Mouse (Mus musculus): ENCODE data around the gene Slc16a4.

The Slc16a4 gene

GRCm38 (mm10) chr3:107290764-107291381, at the start of gene Slc16a4:
Gene Slc16a4, plus strand, starts transcription at chr3:107291230.
- no peak for DNase-seq (ENCODE audit: low read depth in 1 of 2, low spot score in 2 of 2)

DNA sequence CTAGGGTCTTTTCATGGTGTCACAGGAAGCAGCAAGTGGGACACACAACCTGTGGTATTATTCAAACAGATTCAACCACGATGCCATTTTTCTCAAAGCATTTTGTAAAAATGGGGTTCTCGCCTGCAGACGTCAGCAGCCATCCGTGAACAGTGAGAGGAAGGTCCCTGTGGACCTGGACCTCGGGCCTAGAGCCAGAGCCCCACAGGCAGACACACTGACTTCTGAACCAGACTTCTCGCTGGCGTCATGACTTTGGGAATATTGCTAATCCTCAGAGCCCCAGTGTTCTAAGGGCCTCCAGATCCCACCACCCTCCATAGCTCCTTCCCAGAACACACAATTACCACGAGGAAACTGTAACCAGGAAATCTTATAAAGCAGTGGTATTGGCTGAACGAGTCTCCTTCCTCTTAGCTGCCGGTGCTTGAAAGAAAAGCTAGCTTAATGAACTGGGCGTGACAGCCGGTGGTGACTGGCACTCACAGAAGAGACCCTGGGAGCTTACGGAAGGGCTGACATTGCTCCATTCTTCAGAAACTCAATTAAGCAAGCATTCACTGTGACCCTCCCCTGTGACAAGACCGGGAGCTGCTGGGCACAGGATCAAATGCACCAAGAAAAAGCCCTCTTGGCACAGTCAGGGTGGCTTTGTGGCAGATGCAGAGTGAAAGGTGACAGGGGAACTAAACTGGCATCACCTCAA, 49.5 kb upstream of the Slc16a4 start:
- DNase-seq (ENCODE audit: low read depth in 1 of 2, low spot score in 2 of 2) = no peak

DNA sequence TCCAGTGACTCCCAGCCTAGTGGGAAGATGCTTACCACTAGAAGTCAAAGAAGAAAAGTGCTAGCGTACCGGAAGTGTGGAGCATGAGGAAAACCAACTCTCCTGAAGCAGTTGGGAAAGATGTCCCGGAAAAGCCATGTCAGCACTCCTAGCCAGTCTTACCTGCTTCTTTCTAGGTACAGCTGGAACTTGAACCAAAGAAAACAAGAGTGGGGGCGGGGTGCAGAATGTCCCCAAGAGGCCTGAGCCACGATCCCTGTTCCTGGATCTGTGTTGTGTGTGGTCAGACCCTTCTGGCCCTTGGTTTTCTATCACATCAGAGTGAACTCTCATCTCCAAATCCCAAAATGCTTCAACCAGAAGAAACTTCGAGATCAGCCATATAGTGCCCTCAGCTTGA, 44.2 kb upstream of the Slc16a4 start:
- no peak for DNase-seq (ENCODE audit: low read depth in 1 of 2, low spot score in 2 of 2)

DNA sequence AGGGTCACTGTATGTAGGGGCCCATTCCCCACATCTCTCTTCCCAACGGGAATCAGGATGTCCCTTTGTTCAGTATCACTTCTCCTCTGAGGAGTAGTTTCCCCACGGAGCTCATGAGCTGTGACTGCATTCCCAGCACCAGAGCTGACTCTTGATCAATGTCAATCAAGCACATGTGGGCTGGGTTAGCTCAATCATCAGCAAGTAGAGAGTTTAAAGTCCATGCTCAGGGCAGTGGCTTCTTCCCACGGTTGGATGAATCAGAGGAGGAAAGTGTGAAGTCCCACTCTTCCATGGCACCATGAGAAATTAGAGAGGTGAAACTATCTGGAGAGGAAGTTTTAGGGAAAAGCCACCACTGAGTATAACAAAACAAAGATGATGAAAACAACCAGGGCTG, 42.0 kb upstream of the Slc16a4 start:
- DNase-seq (ENCODE audit: low read depth in 1 of 2, low spot score in 2 of 2) = no peak

- DNase-seq (ENCODE audit: low read depth in 1 of 2, low spot score in 2 of 2) = no peak
Observed at GRCm38 (mm10) chr3:107250320-107250719, 40.7 kb upstream of the Slc16a4 start.

DNA sequence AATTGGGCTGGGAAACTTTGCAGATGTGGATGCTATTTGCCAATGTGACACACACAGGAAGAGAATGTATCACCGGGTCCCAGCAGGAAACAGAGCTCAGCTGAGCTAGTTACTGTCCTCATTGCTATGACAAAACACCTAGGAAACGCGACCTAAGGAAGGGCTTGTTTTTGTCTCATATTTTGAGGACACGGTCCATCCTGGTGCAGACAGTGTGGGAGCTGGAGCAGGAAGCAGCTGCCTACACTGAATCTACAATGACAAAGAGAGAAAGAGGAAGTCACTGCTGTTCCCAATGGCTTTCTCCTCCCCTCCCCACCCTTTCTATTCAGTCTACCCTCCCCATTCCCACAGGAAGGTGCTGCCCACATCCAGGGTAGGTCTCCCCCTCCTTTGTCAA, 39.0 kb upstream of the Slc16a4 start:
- DNase-seq (ENCODE audit: low read depth in 1 of 2, low spot score in 2 of 2) = no peak

GRCm38 (mm10) chr3:107253925-107254324, 37.1 kb upstream of the Slc16a4 start:
- no peak for DNase-seq (ENCODE audit: low read depth in 1 of 2, low spot score in 2 of 2)

GRCm38 (mm10) chr3:107255992-107256391, 35.0 kb upstream of the Slc16a4 start:
- no peak for DNase-seq (ENCODE audit: low read depth in 1 of 2, low spot score in 2 of 2)

DNA sequence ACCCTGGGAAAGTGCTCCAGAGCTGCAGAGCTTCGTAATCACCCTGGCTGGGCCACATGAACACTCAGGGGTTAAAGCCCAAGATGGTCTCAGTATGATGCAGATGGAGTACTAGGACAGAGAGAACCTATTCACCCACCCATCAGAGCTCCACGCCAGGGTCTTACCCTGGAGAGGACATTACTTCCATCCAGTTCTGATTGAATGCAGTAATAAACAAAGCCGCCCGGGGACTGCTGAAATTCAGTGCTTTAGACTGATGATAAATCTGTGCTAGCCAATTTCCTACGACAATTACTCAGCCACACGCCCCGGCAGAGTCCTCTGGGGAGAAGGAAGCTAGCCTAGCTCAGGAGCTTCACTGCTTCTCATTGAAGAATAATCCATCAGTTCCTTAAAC, 34.3 kb upstream of the Slc16a4 start:
- no peak for DNase-seq (ENCODE audit: low read depth in 1 of 2, low spot score in 2 of 2)

DNA sequence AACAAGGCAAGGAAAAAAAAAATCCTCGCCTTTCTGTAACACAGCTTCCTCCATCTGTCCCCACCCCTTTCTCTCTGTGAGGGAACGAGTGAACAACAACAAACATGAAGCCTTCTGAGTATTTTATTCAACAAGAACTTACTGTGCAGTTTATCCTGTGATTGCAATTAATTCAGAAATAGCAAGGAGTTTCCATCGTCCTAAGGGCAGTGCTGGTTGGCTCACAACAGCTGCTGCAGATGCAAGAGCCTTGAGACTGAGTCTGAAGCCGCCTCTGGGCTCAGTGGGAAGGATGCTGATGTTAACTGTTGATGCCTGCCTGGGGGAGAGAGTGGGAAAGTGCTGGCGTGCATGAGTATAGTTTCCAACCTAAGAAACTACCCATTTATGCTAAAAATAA, 33.1 kb upstream of the Slc16a4 start:
- no peak for DNase-seq (ENCODE audit: low read depth in 1 of 2, low spot score in 2 of 2)

GRCm38 (mm10) chr3:107260956-107261850, 29.8 kb upstream of the Slc16a4 start:
- DNase-seq (ENCODE audit: low read depth in 1 of 2, low spot score in 2 of 2) = no peak

GRCm38 (mm10) chr3:107261851-107262165, 29.2 kb upstream of the Slc16a4 start:
- DNase-seq (ENCODE audit: low read depth in 1 of 2, low spot score in 2 of 2) = no peak

- DNase-seq (ENCODE audit: low read depth in 1 of 2, low spot score in 2 of 2) = no peak
Observed at GRCm38 (mm10) chr3:107266814-107267345, 24.1 kb upstream of the Slc16a4 start.

GRCm38 (mm10) chr3:107272433-107272832, 18.6 kb upstream of the Slc16a4 start:
- DNase-seq (ENCODE audit: low read depth in 1 of 2, low spot score in 2 of 2) = no peak

DNA sequence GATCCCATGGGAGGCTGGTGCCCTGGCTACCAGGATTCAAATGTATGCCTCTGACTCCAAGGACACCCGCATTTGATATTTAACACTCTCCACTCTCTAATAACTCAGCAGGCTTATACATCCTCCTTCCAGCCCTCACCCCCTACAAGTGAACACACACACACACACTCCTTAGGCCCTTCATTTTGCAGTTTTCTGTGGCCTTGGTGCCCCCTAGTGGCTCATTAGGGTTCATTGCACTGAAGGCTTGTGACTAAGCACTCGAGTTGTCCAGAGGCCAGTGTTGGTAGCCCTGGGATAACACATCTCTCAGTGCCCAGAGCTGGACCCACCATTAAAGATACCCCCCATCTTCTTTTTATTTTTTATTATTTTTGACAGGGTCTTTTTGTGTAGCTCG, 17.2 kb upstream of the Slc16a4 start:
- peak in 1 of 2 experiments; percentile 15 for DNase-seq (ENCODE audit: low read depth in 1 of 2, low spot score in 2 of 2)

- DNase-seq (ENCODE audit: low read depth in 1 of 2, low spot score in 2 of 2) = no peak
Observed at GRCm38 (mm10) chr3:107275351-107275750, 15.7 kb upstream of the Slc16a4 start.

GRCm38 (mm10) chr3:107275996-107276395, 15.0 kb upstream of the Slc16a4 start:
- DNase-seq (ENCODE audit: low read depth in 1 of 2, low spot score in 2 of 2) = no peak

- no peak for DNase-seq (ENCODE audit: low read depth in 1 of 2, low spot score in 2 of 2)
Observed at GRCm38 (mm10) chr3:107276626-107277025, 14.4 kb upstream of the Slc16a4 start.

- peak; percentile 61 to 79 for DNase-seq (ENCODE audit: low read depth in 1 of 2, low spot score in 2 of 2)
Observed at GRCm38 (mm10) chr3:107278479-107279269, 12.4 kb upstream of the Slc16a4 start, which contains the start of gene Lamtor5. Gene Lamtor5, plus strand, starts transcription at chr3:107278858.

- DNase-seq (ENCODE audit: low read depth in 1 of 2, low spot score in 2 of 2) = no peak
Observed at GRCm38 (mm10) chr3:107286123-107286522, 4.9 kb upstream of the Slc16a4 start.

GRCm38 (mm10) chr3:107287346-107287745, 3.7 kb upstream of the Slc16a4 start:
- no peak for DNase-seq (ENCODE audit: low read depth in 1 of 2, low spot score in 2 of 2)

Measured in monocyte, adult 2 months (primary cell).